Mouse (Mus musculus): ENCODE results near the gene Dtx2.

DNA sequence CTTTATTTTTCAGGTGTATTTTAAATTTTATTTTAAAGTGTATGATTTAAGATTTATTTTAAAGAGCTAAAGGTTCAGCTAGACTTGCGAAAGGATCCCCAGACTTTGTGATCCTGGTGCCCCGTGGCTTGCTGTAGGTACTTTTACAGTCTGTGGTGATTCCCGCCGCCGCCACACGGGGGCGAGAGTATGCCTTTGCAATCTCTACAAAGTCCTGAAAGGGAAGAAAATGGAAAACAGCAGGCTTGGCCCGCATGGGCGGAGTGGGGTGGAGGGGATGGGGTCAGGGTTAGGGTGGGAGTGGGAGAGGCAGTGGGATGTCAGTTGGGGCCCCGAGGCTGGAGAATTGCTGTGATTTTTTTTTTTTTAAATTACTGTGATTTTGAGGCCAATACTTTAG is 51.4 kb downstream of the Dtx2 start:
- TF ChIP-seq POLR2AphosphoS2 (IDR thresholded peaks at IDR 0.05; ENCODE audit: low read depth, low read length) = no peak
- TF ChIP-seq RCOR1 (conservative IDR thresholded peaks at IDR 0.05; ENCODE audit: low read depth, low read length) = no peak
- no peak for TF ChIP-seq ZMIZ1 (IDR thresholded peaks at IDR 0.05; ENCODE audit: low read depth, low read length)
- TF ChIP-seq MAZ (IDR thresholded peaks at IDR 0.05; ENCODE audit: low read depth, low read length) = no peak

Data from CH12.LX (cell line).